Mouse (Mus musculus) C2C12 (cell line): ENCODE results near the gene Car10. TPM values are rescaled to one million over a fixed set of nuclear protein-coding genes. Genes with fewer than 3 reads are reported as not detected.

ENCODE experiments used
- H3K27me3 ChIP-seq: one replicate; pipeline ENCODE4 v1.6.1; 2011; ENCODE audit not compliant: control insufficient read depth, insufficient read depth, insufficient read length
- H3K36me3 ChIP-seq: one replicate; pipeline ENCODE4 v1.6.1; 2011; ENCODE audit not compliant: control insufficient read depth, insufficient read depth
- H3K4me3 ChIP-seq: one replicate; pipeline ENCODE4 v1.5.1; 2011; ENCODE audit warnings: mild to moderate bottlenecking, control low read depth; ENCODE audit not compliant: poor library complexity, insufficient read depth, severe bottlenecking
- H3K79me2 ChIP-seq: one replicate; pipeline ENCODE4 v1.6.1; 2011; ENCODE audit not compliant: control insufficient read depth, insufficient read depth
- H3K79me3 ChIP-seq: one replicate; pipeline ENCODE4 v1.6.1; 2011; ENCODE audit warnings: low read depth, control low read depth
- H3ac ChIP-seq: one replicate; pipeline ENCODE3; 2011; ENCODE audit warnings: low read depth; ENCODE audit not compliant: control insufficient read depth, insufficient read length
- CEBPB ChIP-seq: IDR thresholded peaks from one replicate; pipeline ENCODE4 v1.6.1; 2011; ENCODE audit warnings: low read depth, mild to moderate bottlenecking, control low read depth, moderate library complexity
- CTCF ChIP-seq: IDR thresholded peaks from one replicate; pipeline ENCODE4 v1.5.1; 2011; ENCODE audit not compliant: control insufficient read depth, insufficient read depth, insufficient read length
- FOSL1 ChIP-seq: IDR thresholded peaks from one replicate; pipeline ENCODE4 v1.8.0; 2011; ENCODE audit warnings: mild to moderate bottlenecking, low read length; ENCODE audit not compliant: poor library complexity, insufficient read depth, severe bottlenecking
- MAX ChIP-seq: IDR thresholded peaks from one replicate; pipeline ENCODE4 v1.6.1; 2011; ENCODE audit warnings: mild to moderate bottlenecking, control low read depth
- MYOD1 ChIP-seq: IDR thresholded peaks from one replicate; pipeline ENCODE4 v1.6.1; 2011; ENCODE audit warnings: low read depth; ENCODE audit not compliant: control insufficient read depth, insufficient read length
- MYOG ChIP-seq: IDR thresholded peaks from one replicate; pipeline ENCODE4 v1.6.1; 2011; ENCODE audit not compliant: control insufficient read depth, insufficient read length; ENCODE audit errors: extremely low read depth
- USF1 ChIP-seq: IDR thresholded peaks from one replicate; pipeline ENCODE4 v1.6.1; 2011; ENCODE audit warnings: low read depth, mild to moderate bottlenecking, control low read depth, moderate library complexity
- polyA plus RNA-seq: library from polyadenylated mRNA; unstranded; fragments of >200 nt; fragmentation: generic; extraction: Trizol; gene quantifications from one replicate; pipeline ENCODE4 v1.2.1, GENCODE M21; 2012; ENCODE audit warnings: missing spikeins

Gene Car10
- polyA plus RNA-seq, 1 experiment = not detected

- TF ChIP-seq MYOD1 = no peak
- TF ChIP-seq MAX = no peak
- no peak for TF ChIP-seq FOSL1
- TF ChIP-seq CEBPB = no peak
- TF ChIP-seq CTCF = no peak
- TF ChIP-seq MYOG = no peak
- TF ChIP-seq USF1 = no peak
- H3K79me3 ChIP-seq = no peaks in the 10 kb centered on the region
- no peaks in the 10 kb centered on the region for H3K36me3 ChIP-seq
- H3ac ChIP-seq = no peak overlapping the region
- no peak overlapping the region for H3K4me3 ChIP-seq
- H3K27me3 ChIP-seq = no peaks in the 10 kb centered on the region
- no peaks in the 10 kb centered on the region for H3K79me2 ChIP-seq
Observed at GRCm38 (mm10) chr11:93109451-93109850, 11.6 kb downstream of the Car10 start.

GRCm38 (mm10) chr11:93120766-93121415, 23.1 kb downstream of the Car10 start:
- no peaks in the 10 kb centered on the region for H3K79me3 ChIP-seq
- H3ac ChIP-seq = no peak overlapping the region
- TF ChIP-seq USF1 (no peak), MYOD1 (no peak), CEBPB (no peak), CTCF (no peak), MYOG (no peak), FOSL1 (no peak), MAX (no peak)
- H3K79me2 ChIP-seq = no peaks in the 10 kb centered on the region
- no peak overlapping the region for H3K4me3 ChIP-seq
- no peaks in the 10 kb centered on the region for H3K36me3 ChIP-seq
- H3K27me3 ChIP-seq = no peaks in the 10 kb centered on the region

- Histone ChIP-seq H3K4me3 (no peak overlapping the region), H3K79me3 (no peaks in the 10 kb centered on the region), H3K36me3 (no peaks in the 10 kb centered on the region), H3K27me3 (no peaks in the 10 kb centered on the region), H3ac (no peak overlapping the region), H3K79me2 (no peaks in the 10 kb centered on the region)
- TF ChIP-seq MAX (no peak), MYOD1 (no peak), CTCF (no peak), CEBPB (no peak), USF1 (no peak), MYOG (no peak), FOSL1 (no peak)
Observed at GRCm38 (mm10) chr11:93123691-93124090, 25.9 kb downstream of the Car10 start.

GRCm38 (mm10) chr11:93126466-93126865, 28.6 kb downstream of the Car10 start:
- Histone ChIP-seq H3ac (no peak overlapping the region), H3K79me2 (no peaks in the 10 kb centered on the region), H3K79me3 (no peaks in the 10 kb centered on the region), H3K36me3 (no peaks in the 10 kb centered on the region), H3K4me3 (no peak overlapping the region), H3K27me3 (no peaks in the 10 kb centered on the region)
- no peak for TF ChIP-seq USF1
- TF ChIP-seq FOSL1 = no peak
- TF ChIP-seq MAX = no peak
- no peak for TF ChIP-seq MYOG
- TF ChIP-seq MYOD1 = no peak
- no peak for TF ChIP-seq CEBPB
- no peak for TF ChIP-seq CTCF

- Histone ChIP-seq H3K79me3 (no peaks in the 10 kb centered on the region), H3ac (no peak overlapping the region), H3K27me3 (no peaks in the 10 kb centered on the region), H3K79me2 (no peaks in the 10 kb centered on the region), H3K4me3 (no peak overlapping the region), H3K36me3 (no peaks in the 10 kb centered on the region)
- no peak for TF ChIP-seq MYOD1
- TF ChIP-seq CTCF = no peak
- no peak for TF ChIP-seq USF1
- TF ChIP-seq MYOG = no peak
- TF ChIP-seq CEBPB = no peak
- TF ChIP-seq FOSL1 = no peak
- no peak for TF ChIP-seq MAX
Observed at GRCm38 (mm10) chr11:93128481-93128880, 30.7 kb downstream of the Car10 start.
